Mouse (Mus musculus): ENCODE measurements around the gene Spaca7.

- TF ChIP-seq CTCF (IDR thresholded peaks at IDR 0.05; ENCODE audit: low read depth), result no peak
- TF ChIP-seq EP300 (IDR thresholded peaks at IDR 0.05; ENCODE audit: low read depth), result no peak
These were observed 11.0 kb downstream of the Spaca7 start for GRCm38 (mm10) chr8:12583785-12584184.

All from liver, embryonic 14.5 days (tissue).